Mouse (Mus musculus): ENCODE measurements around the gene Triobp. TPM values are rescaled to one million over a fixed set of nuclear protein-coding genes. Genes with fewer than 3 reads are reported as not detected.

The Triobp gene
- 100 to 1,000 TPM in 7 of 26 experiments, 10 to 100 TPM in 19; 21.6 to 213 (median 70.4) TPM for total RNA-seq (2018; cell fraction: chromatin; rRNA removed)
- 10 to 100 TPM; 33.0 to 72.2 (median 47.8) TPM for total RNA-seq (2018; cell fraction: cytosol; rRNA removed)
- 100 to 1,000 TPM in 2 of 26 experiments, 10 to 100 TPM in 24; 18.0 to 146 (median 56.8) TPM for total RNA-seq (2018; cell fraction: nucleus; rRNA removed)
- 27.0 to 38.5 TPM (median 29.5 TPM) in 3 replicates for polyA plus RNA-seq (2018)

- no peaks in the 10 kb centered on the region for H3K36me3 ChIP-seq (ENCODE audit: inconsistent target)
- no peak within 1 kb of the TSS; the same call in 1 of the 2 replicates for H3K4me3 ChIP-seq (ENCODE audit: inconsistent target)
- no peak within 1 kb of the TSS for H3K27ac ChIP-seq
- 0% methylated on average over 24 of the region's 24 CpGs for WGBS (ENCODE audit: missing documents)
- H3K79me2 ChIP-seq (ENCODE audit: inconsistent target) = no peaks in the 10 kb centered on the region
These were observed at the start of gene Triobp for GRCm38 (mm10) chr15:78947657-78948056. Gene Triobp, plus strand, starts transcription at chr15:78947724.

DNA sequence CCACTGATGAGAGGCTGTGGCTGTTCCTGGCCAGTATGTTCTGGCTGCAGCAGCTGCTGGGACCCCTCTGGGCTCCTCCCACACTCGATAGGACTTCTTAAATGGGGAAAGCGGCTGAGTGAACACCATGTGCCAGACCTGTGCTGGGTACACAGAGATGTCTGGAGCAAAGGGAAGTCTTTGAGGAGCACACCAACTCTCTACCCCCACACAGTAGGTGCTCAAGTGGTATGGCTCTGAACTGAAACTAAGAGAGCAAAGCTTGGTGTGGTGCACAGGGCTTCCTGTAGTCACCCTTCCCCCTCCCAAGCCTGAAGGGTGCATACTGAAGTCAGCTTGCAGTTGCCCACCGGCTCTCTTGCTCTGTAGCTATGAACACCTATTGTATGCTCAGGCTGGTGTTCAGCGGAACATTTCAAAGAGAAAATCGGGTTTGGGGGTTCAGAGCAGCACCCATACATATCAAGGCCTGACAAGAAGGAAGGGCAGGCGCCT lies 49.0 kb upstream of the Triobp start:
- Histone ChIP-seq H3K4me3 (ENCODE audit: inconsistent target) (peak overlapping the region; percentile 31; the same call in 1 of the 2 replicates), H3K79me2 (ENCODE audit: inconsistent target) (peaks cover 32% of the 10 kb centered on the region), H3K36me3 (ENCODE audit: inconsistent target) (peaks cover 16% of the 10 kb centered on the region), H3K27ac (peak overlapping the region; percentile 43)
- WGBS (ENCODE audit: missing documents) = 17% methylated on average over 6 of the region's 6 CpGs

DNA sequence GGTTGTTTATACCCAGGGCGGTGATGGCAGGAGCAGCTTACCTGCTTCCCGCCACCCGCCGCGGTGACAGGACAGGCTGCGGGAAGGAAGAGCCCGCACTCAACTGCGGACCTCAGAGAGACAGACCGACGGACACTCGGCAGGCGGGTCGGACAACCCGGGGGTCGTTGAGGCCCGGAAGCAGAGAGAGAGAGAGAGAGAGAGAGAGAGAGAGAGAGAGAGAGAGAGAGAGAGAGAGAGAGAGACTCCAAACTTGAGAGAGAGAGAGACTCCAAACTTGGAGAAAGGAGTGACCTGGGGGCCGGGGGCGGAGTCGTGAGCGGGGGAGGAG lies 48.1 kb upstream of the Triobp start, which contains the start of gene Gm49510:
TSS of gene Gm49510 (plus strand) at position 259 of the 331 bp plus-strand sequence.
- peaks cover 20% of the 10 kb centered on the region for H3K36me3 ChIP-seq (ENCODE audit: inconsistent target)
- WGBS (ENCODE audit: missing documents) = 0% methylated on average over 4 of the region's 20 CpGs
- H3K27ac ChIP-seq = peak within 1 kb of the TSS; percentile 85
- H3K79me2 ChIP-seq (ENCODE audit: inconsistent target) = peaks cover 32% of the 10 kb centered on the region
- H3K4me3 ChIP-seq (ENCODE audit: inconsistent target) = peak within 1 kb of the TSS; percentile 95

- H3K4me3 ChIP-seq (ENCODE audit: inconsistent target) = peak within 1 kb of the TSS; percentile 95
- peaks cover 26% of the 10 kb centered on the region for H3K36me3 ChIP-seq (ENCODE audit: inconsistent target)
- under 1% methylated on average over 43 of the region's 47 CpGs for WGBS (ENCODE audit: missing documents)
- H3K79me2 ChIP-seq (ENCODE audit: inconsistent target) = peaks cover 32% of the 10 kb centered on the region
- peak within 1 kb of the TSS; percentile 85 for H3K27ac ChIP-seq
These were observed 47.6 kb upstream of the Triobp start, which contains the start of gene Sh3bp1 for GRCm38 (mm10) chr15:78899740-78900584. Gene Sh3bp1, plus strand, starts transcription at chr15:78899768.

DNA sequence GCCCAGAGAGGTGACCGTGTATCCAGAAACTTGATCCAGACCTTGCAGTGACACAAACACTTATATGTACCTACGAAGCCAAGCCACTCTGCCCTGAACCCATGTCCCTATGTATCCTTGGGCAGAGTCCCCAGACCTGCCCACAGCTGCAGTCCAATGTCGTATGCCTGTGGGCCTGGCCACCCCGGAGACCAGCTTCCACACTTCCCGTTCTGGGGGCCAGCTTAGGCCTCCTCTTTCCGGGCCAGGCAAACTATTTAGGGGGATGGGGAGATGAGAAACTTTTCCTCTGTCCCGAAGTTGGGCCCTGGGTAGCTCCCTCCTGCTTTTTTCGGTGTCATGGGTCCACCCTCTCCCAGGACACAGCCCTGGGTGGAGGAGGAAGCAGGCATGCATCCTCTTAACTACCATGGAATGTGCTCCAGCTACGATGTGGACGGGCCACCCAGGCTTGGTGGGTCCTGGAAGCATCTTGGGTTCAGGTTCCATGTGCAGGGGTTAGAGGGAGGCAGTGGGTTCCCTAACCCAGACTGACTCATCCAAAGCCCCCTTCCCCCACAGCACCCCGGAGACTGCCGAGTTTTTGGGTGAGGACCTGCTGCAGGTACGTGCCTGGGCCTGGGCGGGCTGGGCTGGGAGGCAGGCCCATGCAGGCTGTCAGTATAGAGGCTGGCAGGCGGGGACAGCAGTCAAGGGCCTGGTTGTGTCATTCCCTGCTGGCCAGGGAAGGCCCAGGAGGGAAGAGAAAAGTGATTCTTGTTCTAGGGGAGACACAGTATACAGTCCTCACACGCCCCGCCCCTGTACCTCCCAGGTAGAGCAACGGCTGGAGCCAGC lies 46.7 kb upstream of the Triobp start:
- H3K27ac ChIP-seq = peak overlapping the region; percentile 85

DNA sequence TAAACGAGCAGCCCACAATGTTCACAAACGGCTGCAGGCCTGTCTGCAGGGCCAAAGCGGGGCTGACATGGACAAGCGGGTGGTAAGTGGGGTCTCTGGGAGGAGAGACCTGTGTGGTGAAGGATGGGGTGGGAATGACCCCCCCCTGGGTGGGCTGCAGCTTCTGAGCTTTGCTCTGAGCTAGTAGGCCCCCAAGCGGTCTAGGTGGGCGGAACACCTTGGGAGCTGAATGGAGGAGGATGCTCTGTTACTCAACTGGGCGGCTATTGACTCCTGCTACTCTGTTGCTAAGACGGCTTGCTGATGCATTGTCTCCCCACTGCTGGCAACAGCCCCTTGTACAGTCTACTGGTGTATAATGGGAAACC lies 46.1 kb upstream of the Triobp start:
- Histone ChIP-seq H3K4me3 (ENCODE audit: inconsistent target) (peak overlapping the region; percentile 95; the same call in 1 of the 2 replicates), H3K36me3 (ENCODE audit: inconsistent target) (peaks cover 41% of the 10 kb centered on the region), H3K79me2 (ENCODE audit: inconsistent target) (peaks cover 32% of the 10 kb centered on the region), H3K27ac (peak overlapping the region; percentile 85; the same call in 1 of the 2 replicates)
- 86% methylated on average over 8 of the region's 8 CpGs for WGBS (ENCODE audit: missing documents)

More for the DNA sequence above, 46.7 kb upstream of the Triobp start:
- 26% methylated on average over 17 of the region's 18 CpGs for WGBS (ENCODE audit: missing documents)
- H3K79me2 ChIP-seq (ENCODE audit: inconsistent target) = peaks cover 32% of the 10 kb centered on the region
- H3K4me3 ChIP-seq (ENCODE audit: inconsistent target) = peak overlapping the region; percentile 95
- H3K36me3 ChIP-seq (ENCODE audit: inconsistent target) = peaks cover 35% of the 10 kb centered on the region

DNA sequence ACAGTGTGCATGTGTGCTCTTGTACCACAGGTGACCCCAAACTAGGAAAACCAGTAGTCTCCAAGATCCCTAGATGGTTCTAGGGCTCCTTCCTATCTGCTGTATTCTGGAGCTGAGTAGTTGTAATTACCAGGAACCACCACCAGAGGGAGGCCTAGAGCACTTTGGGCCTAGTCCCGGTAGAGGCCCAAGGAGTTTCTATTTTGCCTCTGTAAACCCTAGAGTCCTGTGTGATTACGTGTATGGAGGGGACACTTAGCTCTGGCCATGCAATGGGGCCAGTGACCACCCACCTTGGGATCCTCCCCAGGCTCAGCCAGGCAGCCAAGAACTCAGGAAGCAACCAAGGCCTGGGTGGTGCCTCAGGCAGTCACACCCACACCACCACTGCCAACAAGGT lies 44.3 kb upstream of the Triobp start:
- Histone ChIP-seq H3K4me3 (ENCODE audit: inconsistent target) (peak overlapping the region; percentile 4; the same call in 1 of the 2 replicates), H3K36me3 (ENCODE audit: inconsistent target) (peaks cover 59% of the 10 kb centered on the region), H3K27ac (no peak overlapping the region; the same call in 1 of the 2 replicates), H3K79me2 (ENCODE audit: inconsistent target) (peaks cover 32% of the 10 kb centered on the region)
- 18% methylated on average over 2 of the region's 2 CpGs for WGBS (ENCODE audit: missing documents)

DNA sequence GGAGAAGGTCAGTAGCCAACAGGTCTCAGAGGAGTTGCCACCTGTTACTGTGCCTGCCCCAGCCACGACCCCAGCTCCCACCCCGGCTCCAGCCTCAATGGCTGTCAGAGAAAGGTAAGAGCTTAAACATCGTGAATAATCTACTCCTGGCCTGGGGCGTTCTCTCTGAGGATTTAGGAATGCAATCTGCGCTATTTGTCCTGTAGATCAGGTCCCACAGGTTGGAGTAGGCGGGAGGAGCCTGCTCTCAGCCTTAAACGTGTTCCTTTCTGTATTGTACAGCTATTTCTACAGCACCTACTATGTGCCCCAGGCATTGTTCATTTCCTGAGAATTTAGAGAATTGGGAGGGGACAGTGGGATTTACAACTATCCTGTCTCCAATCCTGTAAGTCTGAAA lies 39.1 kb upstream of the Triobp start:
- 92% methylated on average over 7 of the region's 7 CpGs for WGBS (ENCODE audit: missing documents)
- H3K79me2 ChIP-seq (ENCODE audit: inconsistent target) = no peaks in the 10 kb centered on the region; the same call in 1 of the 2 replicates
- peaks cover 86% of the 10 kb centered on the region for H3K36me3 ChIP-seq (ENCODE audit: inconsistent target)
- no peak overlapping the region for H3K27ac ChIP-seq
- no peak overlapping the region for H3K4me3 ChIP-seq (ENCODE audit: inconsistent target)

DNA sequence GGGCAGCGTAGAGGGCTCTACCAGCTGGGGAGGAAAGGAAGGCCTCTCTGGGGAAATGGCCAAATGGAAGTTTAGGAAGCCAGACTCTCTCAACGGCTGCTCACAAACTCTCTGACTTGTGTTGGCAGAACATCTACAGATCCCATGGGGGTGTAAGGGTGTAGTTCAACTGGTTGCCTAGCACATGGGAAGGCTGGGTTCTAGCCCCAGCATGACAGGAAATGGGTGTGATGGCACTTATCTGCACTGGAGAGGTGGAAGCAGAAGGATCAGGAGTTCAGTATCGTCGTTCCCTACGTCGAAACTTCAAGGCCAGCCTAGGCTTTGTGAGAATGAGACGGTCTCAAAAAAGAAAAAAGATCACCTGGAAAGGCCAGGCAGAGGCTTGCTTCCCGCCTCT lies 38.5 kb upstream of the Triobp start:
- H3K27ac ChIP-seq = no peak overlapping the region
- H3K79me2 ChIP-seq (ENCODE audit: inconsistent target) = no peaks in the 10 kb centered on the region; the same call in 1 of the 2 replicates
- WGBS (ENCODE audit: missing documents) = 98% methylated on average over 8 of the region's 8 CpGs
- peaks cover 81% of the 10 kb centered on the region for H3K36me3 ChIP-seq (ENCODE audit: inconsistent target)
- H3K4me3 ChIP-seq (ENCODE audit: inconsistent target) = no peak overlapping the region

DNA sequence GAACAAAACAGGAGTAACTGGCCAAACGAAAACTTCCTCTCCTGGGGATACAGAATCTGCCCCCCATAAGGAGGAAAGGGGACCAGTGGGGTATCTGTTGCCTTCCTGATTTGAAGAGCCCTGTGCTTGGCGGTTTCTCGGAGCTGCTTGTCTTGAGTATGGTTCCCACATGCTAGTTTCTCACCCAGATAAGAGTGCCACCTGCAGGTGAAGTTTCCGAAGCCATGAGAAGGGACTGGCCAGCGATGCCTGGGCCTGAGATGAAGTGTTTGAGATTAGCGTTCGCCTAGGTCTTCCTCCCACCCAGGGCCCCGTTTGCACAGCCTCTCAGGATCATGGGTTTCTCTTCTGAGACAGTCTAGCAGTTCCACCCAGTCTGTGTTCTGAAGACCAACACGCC lies 35.5 kb upstream of the Triobp start:
- Histone ChIP-seq H3K4me3 (ENCODE audit: inconsistent target) (no peak overlapping the region), H3K79me2 (ENCODE audit: inconsistent target) (no peaks in the 10 kb centered on the region), H3K36me3 (ENCODE audit: inconsistent target) (peaks cover 50% of the 10 kb centered on the region), H3K27ac (no peak overlapping the region)
- WGBS (ENCODE audit: missing documents) = 50% methylated on average over 9 of the region's 9 CpGs

GRCm38 (mm10) chr15:78913632-78914090 lies 33.9 kb upstream of the Triobp start, which contains the start of gene Pdxp:
Gene Pdxp, plus strand, starts transcription at chr15:78913919.
- Histone ChIP-seq H3K36me3 (ENCODE audit: inconsistent target) (peaks cover 34% of the 10 kb centered on the region), H3K79me2 (ENCODE audit: inconsistent target) (no peaks in the 10 kb centered on the region), H3K27ac (no peak within 1 kb of the TSS), H3K4me3 (ENCODE audit: inconsistent target) (no peak within 1 kb of the TSS)
- 4% methylated on average over 51 of the region's 51 CpGs for WGBS (ENCODE audit: missing documents)

GRCm38 (mm10) chr15:78914091-78914822 lies 33.3 kb upstream of the Triobp start:
- H3K27ac ChIP-seq = no peak overlapping the region
- H3K36me3 ChIP-seq (ENCODE audit: inconsistent target) = peaks cover 28% of the 10 kb centered on the region
- no peak overlapping the region for H3K4me3 ChIP-seq (ENCODE audit: inconsistent target)
- 3% methylated on average over 65 of the region's 87 CpGs for WGBS (ENCODE audit: missing documents)
- H3K79me2 ChIP-seq (ENCODE audit: inconsistent target) = no peaks in the 10 kb centered on the region

DNA sequence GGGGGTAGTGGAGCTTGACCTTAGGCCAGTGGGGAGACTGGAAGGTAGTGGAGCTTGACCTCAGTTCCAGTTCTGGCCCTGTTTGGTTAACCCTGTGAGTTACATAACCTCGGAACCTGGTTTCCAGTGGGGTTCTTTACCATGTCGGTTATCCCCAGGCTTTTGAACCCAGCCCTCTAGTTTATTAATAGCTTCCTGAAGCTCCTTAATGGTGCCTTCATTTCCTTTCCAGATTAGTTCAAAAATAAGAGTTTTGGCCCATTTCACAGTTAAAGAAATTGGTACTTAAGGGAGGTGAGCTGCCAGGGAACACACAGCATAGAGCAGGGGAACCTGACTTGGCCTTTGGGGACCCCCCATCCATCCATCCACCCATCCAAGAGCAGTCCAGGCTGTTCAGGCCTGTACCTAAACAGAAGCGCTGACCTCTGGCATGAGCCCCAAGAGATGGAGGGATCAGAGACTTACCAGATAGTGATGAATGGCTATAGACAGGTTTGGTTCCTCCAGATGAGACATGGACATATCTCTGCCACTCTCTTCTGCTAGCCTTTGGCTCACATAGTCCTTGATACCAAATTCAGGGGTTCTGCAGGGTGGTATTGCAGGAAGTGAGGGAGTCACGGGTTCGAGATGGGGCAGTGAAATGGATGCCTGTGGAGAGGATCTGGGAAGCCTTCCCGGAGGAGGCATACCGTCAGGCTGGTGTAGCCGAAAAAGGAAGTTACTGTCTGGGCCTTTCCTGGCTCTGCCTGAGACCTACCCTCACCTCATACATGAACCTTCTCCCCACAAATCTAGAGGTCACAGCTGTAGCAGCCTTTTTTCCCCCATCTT lies 32.5 kb upstream of the Triobp start:
- no peak overlapping the region for H3K27ac ChIP-seq
- 42% methylated on average over 8 of the region's 8 CpGs for WGBS (ENCODE audit: missing documents)
- no peaks in the 10 kb centered on the region for H3K79me2 ChIP-seq (ENCODE audit: inconsistent target)
- no peak overlapping the region for H3K4me3 ChIP-seq (ENCODE audit: inconsistent target)
- peaks cover 20% of the 10 kb centered on the region for H3K36me3 ChIP-seq (ENCODE audit: inconsistent target)

Measured in macrophage (primary cell).